Mouse (Mus musculus) olfactory bulb, adult 2 months (tissue): ENCODE measurements at regions not wholly inside any gene's neighbourhood (a gene's known extent, or its start where the extent isn't known, plus 50 kb on each side); places are given as distances from the start of the nearest gene placed in this dataset.

ENCODE experiments used
- CTCF ChIP-seq: fragments of 200-500 bp; IDR thresholded peaks from 2 replicates; pipeline ENCODE4 v1.5.1; 2012; ENCODE audit warnings: low read depth, mild to moderate bottlenecking, low read length, moderate library complexity; ENCODE audit not compliant: insufficient read depth
- POLR2A ChIP-seq: fragments of 200-500 bp; IDR thresholded peaks from 2 replicates; pipeline ENCODE4 v1.6.1; 2012; ENCODE audit warnings: mild to moderate bottlenecking, low read depth, low read length, moderate library complexity; ENCODE audit not compliant: insufficient read depth

GRCm38 (mm10) chr12:10655185-10655544 lies 264.6 kb downstream of the Rdh14 start:
- TF ChIP-seq CTCF (no peak), POLR2A (no peak)
